Mouse (Mus musculus) liver, embryonic 15.5 days (tissue): Measurements from ENCODE around the gene Ccdc85b. TPM values are rescaled to one million over a fixed set of nuclear protein-coding genes. Genes with fewer than 3 reads are reported as not detected.

Source experiments
- ATAC-seq: fragments of 200-750 bp; cut with Nextera tagmentation; 2 replicates; pipeline ENCODE4 v1.8.0; 2017; ENCODE audit warnings: moderate number of reproducible peaks, mild to moderate bottlenecking, moderate library complexity; ENCODE audit not compliant: insufficient read depth
- H3K27ac ChIP-seq: fragments of 300-500 bp; sonication (generic); replicated peaks from 2 replicates; pipeline ENCODE4 v1.5.1; 2015; ENCODE audit warnings: mild to moderate bottlenecking, inconsistent platforms
- H3K27me3 ChIP-seq: fragments of 300-500 bp; sonication (generic); 2 replicates; pipeline ENCODE4 v1.6.1; 2015; ENCODE audit warnings: mild to moderate bottlenecking, inconsistent platforms
- H3K36me3 ChIP-seq: fragments of 300-500 bp; sonication (generic); replicated peaks from 2 replicates; pipeline ENCODE4 v1.6.1; 2015; ENCODE audit warnings: moderate library complexity, mild to moderate bottlenecking, inconsistent platforms
- H3K4me1 ChIP-seq: fragments of 300-500 bp; sonication (generic); replicated peaks from 2 replicates; pipeline ENCODE4 v1.6.1; 2015; ENCODE audit warnings: inconsistent platforms
- H3K4me2 ChIP-seq: fragments of 300-500 bp; sonication (generic); 2 replicates; pipeline ENCODE4 v1.6.1; 2015; ENCODE audit warnings: moderate library complexity, mild to moderate bottlenecking, inconsistent platforms
- H3K4me3 ChIP-seq: fragments of 300-500 bp; sonication (generic); replicated peaks from 2 replicates; pipeline ENCODE4 v1.5.1; 2015; ENCODE audit warnings: mild to moderate bottlenecking, inconsistent platforms
- H3K9ac ChIP-seq: fragments of 300-500 bp; sonication (generic); 2 replicates; pipeline ENCODE4 v1.6.1; 2015; ENCODE audit warnings: moderate library complexity, mild to moderate bottlenecking, inconsistent platforms
- H3K9me3 ChIP-seq: fragments of 300-500 bp; sonication (generic); replicated peaks from 2 replicates; pipeline ENCODE4 v1.6.1; 2016; ENCODE audit warnings: inconsistent platforms
- WGBS: fragments of 180-500 bp; shearing (Covaris S2); methylation state at CpG from one replicate; pipeline ENCODE4 v1.1.7; 2015; ENCODE audit warnings: mixed read lengths; ENCODE audit not compliant: insufficient replicate concordance; 5-methylcytosine and 5-hydroxymethylcytosine counted together
- polyA plus RNA-seq: library from polyadenylated mRNA; unstranded; fragments of >200 nt; fragmentation: Nextera tagmentation; extraction: Ambion mirVana; gene quantifications from 2 replicates; pipeline ENCODE4 v1.2.1, GENCODE M21; 2015

Gene Ccdc85b
- polyA plus RNA-seq, 1 experiment from 2014 or later: 1.6 TPM

DNA sequence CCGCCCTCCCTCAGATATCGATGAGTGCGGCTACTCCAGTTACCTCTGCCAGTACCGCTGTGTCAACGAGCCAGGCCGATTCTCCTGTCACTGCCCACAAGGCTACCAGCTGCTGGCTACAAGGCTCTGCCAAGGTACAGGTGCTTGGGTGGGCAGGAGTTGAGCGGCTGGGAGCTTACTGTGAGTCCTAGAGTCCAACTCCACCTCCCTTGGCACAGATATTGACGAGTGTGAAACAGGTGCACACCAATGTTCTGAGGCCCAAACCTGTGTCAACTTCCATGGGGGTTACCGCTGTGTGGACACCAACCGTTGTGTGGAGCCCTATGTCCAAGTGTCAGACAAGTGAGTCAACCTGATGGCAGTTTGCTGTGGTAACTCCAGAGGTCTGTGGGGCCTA is 22.3 kb upstream of the Ccdc85b start:
- peaks cover 19% of the 10 kb centered on the region for H3K27me3 ChIP-seq
- no peak overlapping the region for H3K4me3 ChIP-seq
- H3K36me3 ChIP-seq: peaks cover 22% of the 10 kb centered on the region
- no peak overlapping the region for H3K27ac ChIP-seq
- no peaks in the 10 kb centered on the region for H3K9me3 ChIP-seq
- ATAC-seq: no peak
- peaks cover 10% of the 10 kb centered on the region for H3K4me1 ChIP-seq
- 73% methylated on average over 10 of the region's 10 CpGs for WGBS
- no peak overlapping the region for H3K4me2 ChIP-seq
- H3K9ac ChIP-seq: no peak overlapping the region

- peaks cover 6% of the 10 kb centered on the region; the same call in 1 of the 2 replicates for H3K36me3 ChIP-seq
- 72% methylated on average over 18 of the region's 18 CpGs for WGBS
- no peak overlapping the region for H3K27ac ChIP-seq
- no peak overlapping the region for H3K4me3 ChIP-seq
- no peak overlapping the region for H3K9ac ChIP-seq
- H3K4me2 ChIP-seq: no peak overlapping the region
- no peaks in the 10 kb centered on the region for H3K9me3 ChIP-seq
- no peak for ATAC-seq
- peaks cover 42% of the 10 kb centered on the region for H3K27me3 ChIP-seq
- H3K4me1 ChIP-seq: peaks cover 23% of the 10 kb centered on the region
These were observed 20.1 kb upstream of the Ccdc85b start for GRCm38 (mm10) chr19:5477668-5478300.

GRCm38 (mm10) chr19:5477004-5477667 is 19.4 kb upstream of the Ccdc85b start:
- H3K4me1 ChIP-seq: peaks cover 23% of the 10 kb centered on the region
- no peak overlapping the region for H3K27ac ChIP-seq
- no peak overlapping the region for H3K4me3 ChIP-seq
- 66% methylated on average over 10 of the region's 10 CpGs for WGBS
- H3K9ac ChIP-seq: no peak overlapping the region
- H3K9me3 ChIP-seq: no peaks in the 10 kb centered on the region
- H3K27me3 ChIP-seq: peaks cover 48% of the 10 kb centered on the region
- ATAC-seq: no peak
- 0 out of 2 replicates have a peak, but pooled peaks cover 2% of the 10 kb centered on the region for H3K36me3 ChIP-seq
- H3K4me2 ChIP-seq: no peak overlapping the region

DNA sequence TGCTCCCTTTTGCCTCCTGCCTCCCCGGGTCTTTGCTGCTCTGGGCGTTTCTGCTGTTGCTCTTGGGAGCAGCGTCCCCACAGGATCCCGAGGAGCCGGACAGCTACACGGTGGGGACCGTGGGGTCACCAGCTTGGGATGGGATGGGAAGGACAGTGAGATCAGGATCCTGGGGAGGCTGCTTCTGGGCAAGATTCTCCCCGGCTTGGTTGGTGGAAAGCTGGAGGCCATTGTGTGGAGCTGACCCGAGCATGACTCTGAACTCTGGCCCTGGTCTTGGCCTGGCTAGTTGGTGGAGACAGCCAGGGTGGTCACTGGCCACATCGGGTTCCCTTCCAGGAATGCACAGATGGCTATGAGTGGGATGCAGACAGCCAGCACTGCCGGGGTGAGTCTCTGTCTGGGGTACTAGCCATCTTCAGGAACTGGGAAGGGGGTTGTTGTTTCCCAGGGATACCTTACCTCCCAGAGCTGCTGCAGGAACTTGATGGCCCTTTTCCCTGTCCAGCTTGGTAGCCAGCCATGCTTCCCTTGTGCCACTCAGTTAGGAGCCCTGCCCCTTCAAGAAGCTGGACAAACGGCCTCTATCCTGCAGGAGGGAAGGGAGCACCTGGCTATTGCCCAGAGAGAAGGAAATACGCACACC is 17.5 kb upstream of the Ccdc85b start:
- H3K27ac ChIP-seq: 0 out of 2 replicates have a peak overlapping the region, but pooled peaks have one; percentile 24
- H3K4me1 ChIP-seq: peaks cover 23% of the 10 kb centered on the region
- peaks cover 49% of the 10 kb centered on the region for H3K27me3 ChIP-seq
- H3K36me3 ChIP-seq: no peaks in the 10 kb centered on the region
- 40% methylated on average over 13 of the region's 13 CpGs for WGBS
- H3K4me2 ChIP-seq: peak overlapping the region; percentile 79
- ATAC-seq: 0 out of 2 replicates have a peak, but pooled peaks have one; percentile 11
- peak overlapping the region; percentile 53 for H3K4me3 ChIP-seq
- H3K9me3 ChIP-seq: no peaks in the 10 kb centered on the region
- H3K9ac ChIP-seq: peak overlapping the region; percentile 37; the same call in 1 of the 2 replicates

- H3K4me2 ChIP-seq: peak overlapping the region; percentile 79
- H3K4me1 ChIP-seq: peaks cover 23% of the 10 kb centered on the region
- no peaks in the 10 kb centered on the region for H3K36me3 ChIP-seq
- ATAC-seq: 0 out of 2 replicates have a peak, but pooled peaks have one; percentile 8
- 0 out of 2 replicates have a peak overlapping the region, but pooled peaks have one; percentile 24 for H3K27ac ChIP-seq
- peak overlapping the region; percentile 53 for H3K4me3 ChIP-seq
- H3K27me3 ChIP-seq: peaks cover 55% of the 10 kb centered on the region
- H3K9me3 ChIP-seq: no peaks in the 10 kb centered on the region
- WGBS: 2% methylated on average over 59 of the region's 68 CpGs
- peak overlapping the region; percentile 37; the same call in 1 of the 2 replicates for H3K9ac ChIP-seq
These were observed 16.8 kb upstream of the Ccdc85b start for GRCm38 (mm10) chr19:5474281-5475068.

DNA sequence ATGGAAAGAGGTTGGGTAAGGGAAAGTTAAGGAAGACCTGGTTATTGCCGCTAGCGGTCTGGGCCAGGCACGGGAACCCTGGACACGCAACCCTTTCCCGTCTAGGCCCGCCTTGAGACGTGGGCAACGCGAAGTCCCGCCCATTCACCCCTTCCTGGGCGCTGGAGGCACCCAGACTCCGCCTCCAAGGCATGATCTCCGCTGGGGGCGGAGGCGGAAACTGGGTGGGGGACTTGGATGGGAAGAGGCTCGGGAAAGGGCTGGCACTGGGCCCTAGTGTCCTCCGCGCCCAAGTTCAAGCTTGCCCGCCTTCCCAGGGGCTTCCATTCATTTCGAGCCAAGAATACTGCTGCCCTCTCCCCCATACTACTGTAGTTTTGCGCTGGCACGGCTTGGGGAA is 16.0 kb upstream of the Ccdc85b start, which contains the start of gene Efemp2:
TSS of gene Efemp2 (plus strand) at position 235 of the 400 bp plus-strand sequence.
- peak; percentile 64; the same call in 1 of the 2 replicates for ATAC-seq
- Histone ChIP-seq H3K4me2 (peak within 1 kb of the TSS; percentile 79), H3K9me3 (no peaks in the 10 kb centered on the region), H3K27me3 (peaks cover 61% of the 10 kb centered on the region), H3K36me3 (no peaks in the 10 kb centered on the region), H3K27ac (0 out of 2 replicates have a peak within 1 kb of the TSS, but pooled peaks have one; percentile 24), H3K4me1 (peaks cover 23% of the 10 kb centered on the region), H3K9ac (peak within 1 kb of the TSS; percentile 37; the same call in 1 of the 2 replicates), H3K4me3 (peak within 1 kb of the TSS; percentile 53)
- 6% methylated on average over 22 of the region's 22 CpGs for WGBS

- 58% methylated on average over 3 of the region's 3 CpGs for WGBS
- Histone ChIP-seq H3K27ac (no peak overlapping the region), H3K4me1 (peaks cover 23% of the 10 kb centered on the region), H3K4me3 (no peak overlapping the region), H3K9me3 (no peaks in the 10 kb centered on the region), H3K36me3 (no peaks in the 10 kb centered on the region), H3K9ac (no peak overlapping the region), H3K4me2 (no peak overlapping the region; the same call in 1 of the 2 replicates), H3K27me3 (peaks cover 63% of the 10 kb centered on the region)
- ATAC-seq: no peak
These were observed 15.2 kb upstream of the Ccdc85b start for GRCm38 (mm10) chr19:5472857-5473256.

DNA sequence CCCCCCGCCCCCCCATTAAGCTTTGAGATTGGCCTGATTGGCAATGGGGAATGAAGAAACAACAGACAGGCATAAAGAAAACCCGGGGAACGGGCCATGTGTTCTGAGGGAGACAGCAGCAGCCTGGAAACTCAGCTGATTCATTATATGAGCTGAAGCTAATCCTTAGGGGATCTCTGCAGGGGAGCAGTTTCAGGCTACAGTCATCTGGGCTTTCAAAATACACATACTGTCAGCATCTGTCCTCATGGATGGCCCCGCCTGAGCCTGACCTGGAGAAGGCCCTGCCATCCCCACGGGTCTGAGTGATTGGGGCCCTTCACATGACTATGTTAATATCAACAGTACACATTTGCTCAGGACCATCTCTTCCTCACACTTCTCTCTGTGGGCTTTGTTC is 14.2 kb upstream of the Ccdc85b start:
- Histone ChIP-seq H3K4me3 (no peak overlapping the region), H3K27ac (no peak overlapping the region), H3K36me3 (0 out of 2 replicates have a peak, but pooled peaks cover 5% of the 10 kb centered on the region), H3K27me3 (peaks cover 60% of the 10 kb centered on the region), H3K9ac (no peak overlapping the region), H3K4me2 (no peak overlapping the region), H3K4me1 (peaks cover 23% of the 10 kb centered on the region), H3K9me3 (no peaks in the 10 kb centered on the region)
- no peak for ATAC-seq
- WGBS: 58% methylated on average over 5 of the region's 5 CpGs

- Histone ChIP-seq H3K27me3 (peaks cover 29% of the 10 kb centered on the region), H3K4me2 (no peak within 1 kb of the TSS), H3K36me3 (peaks cover 36% of the 10 kb centered on the region), H3K9ac (no peak within 1 kb of the TSS), H3K4me1 (peaks cover 5% of the 10 kb centered on the region; the same call in 1 of the 2 replicates), H3K4me3 (no peak within 1 kb of the TSS), H3K27ac (no peak within 1 kb of the TSS), H3K9me3 (no peaks in the 10 kb centered on the region)
- ATAC-seq: no peak
- WGBS: 28% methylated on average over 5 of the region's 5 CpGs
These were observed 10.7 kb upstream of the Ccdc85b start, which contains the start of gene Ctsw for GRCm38 (mm10) chr19:5468374-5468773. Gene Ctsw (minus strand): TSS chr19:5468507.

DNA sequence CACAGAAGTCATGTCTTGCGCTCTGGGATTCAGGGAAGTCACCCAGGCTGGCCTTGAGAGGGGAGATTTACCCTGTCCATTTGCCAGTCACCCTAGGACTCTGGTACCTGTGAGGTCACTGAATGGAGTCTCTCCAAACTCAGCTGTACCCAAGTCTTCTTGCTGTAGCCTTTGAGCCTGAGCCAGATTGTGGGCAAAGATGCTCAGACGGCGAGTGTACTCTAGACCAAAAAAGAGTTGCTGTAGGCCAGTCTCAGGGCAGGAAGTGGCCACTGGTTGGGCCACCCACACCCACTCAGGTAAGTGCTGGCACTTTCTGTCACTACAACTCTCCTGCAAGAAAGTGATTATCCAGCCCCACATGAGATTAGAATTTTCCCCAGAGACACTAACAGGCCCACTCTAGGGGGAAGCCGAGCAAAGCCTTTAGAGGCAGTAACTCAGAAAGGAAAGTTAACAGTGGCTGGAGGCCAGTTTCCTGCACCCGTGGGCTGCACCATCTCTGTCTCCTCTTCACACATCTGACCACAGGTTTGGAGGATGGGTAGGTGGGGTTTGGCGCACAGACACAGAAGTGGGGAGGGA is 9.3 kb upstream of the Ccdc85b start:
- Histone ChIP-seq H3K36me3 (peaks cover 41% of the 10 kb centered on the region), H3K27me3 (peaks cover 17% of the 10 kb centered on the region; the same call in 1 of the 2 replicates), H3K4me3 (no peak overlapping the region), H3K4me1 (0 out of 2 replicates have a peak, but pooled peaks cover 3% of the 10 kb centered on the region), H3K9ac (no peak overlapping the region), H3K9me3 (no peaks in the 10 kb centered on the region), H3K27ac (no peak overlapping the region), H3K4me2 (no peak overlapping the region)
- ATAC-seq: no peak
- WGBS: 66% methylated on average over 6 of the region's 6 CpGs
